Mouse (Mus musculus) embryonic fibroblast, embryonic 13.5 days (primary cell): ENCODE data around the gene E130114P18Rik. TPM values are rescaled to one million over a fixed set of nuclear protein-coding genes. Genes with fewer than 3 reads are reported as not detected.

Source experiments
- H3K27ac ChIP-seq: 2 replicates; pipeline ENCODE4 v1.5.1; 2012; ENCODE audit warnings: low read length, control low read depth, inconsistent platforms; ENCODE audit not compliant: insufficient read depth
- H3K4me1 ChIP-seq: 2 replicates; pipeline ENCODE4 v1.6.1; 2011; ENCODE audit warnings: low read length; ENCODE audit not compliant: control insufficient read depth, insufficient read depth
- H3K4me3 ChIP-seq: 2 replicates; pipeline ENCODE4 v1.5.1; 2011; ENCODE audit warnings: mild to moderate bottlenecking, control low read depth, low read length; ENCODE audit not compliant: insufficient read depth
- CTCF ChIP-seq: IDR thresholded peaks from 2 replicates; pipeline ENCODE4 v1.5.1; 2011; ENCODE audit warnings: mild to moderate bottlenecking, control low read depth, low read length, moderate library complexity, borderline replicate concordance; ENCODE audit not compliant: insufficient read depth
- POLR2A ChIP-seq: IDR thresholded peaks from 2 replicates; pipeline ENCODE4 v1.6.1; 2011; ENCODE audit warnings: low read depth, mild to moderate bottlenecking, control low read depth, low read length, moderate library complexity
- polyA plus RNA-seq: library from polyadenylated mRNA; stranded (reverse); fragments of >200 nt; gene quantifications from 2 replicates; pipeline ENCODE4 v1.2.4, GENCODE M21; 2011; ENCODE audit warnings: low read depth; ENCODE audit not compliant: missing spikeins, insufficient read length

Gene E130114P18Rik
- polyA plus RNA-seq, 1 experiment, result 0.77 TPM

DNA sequence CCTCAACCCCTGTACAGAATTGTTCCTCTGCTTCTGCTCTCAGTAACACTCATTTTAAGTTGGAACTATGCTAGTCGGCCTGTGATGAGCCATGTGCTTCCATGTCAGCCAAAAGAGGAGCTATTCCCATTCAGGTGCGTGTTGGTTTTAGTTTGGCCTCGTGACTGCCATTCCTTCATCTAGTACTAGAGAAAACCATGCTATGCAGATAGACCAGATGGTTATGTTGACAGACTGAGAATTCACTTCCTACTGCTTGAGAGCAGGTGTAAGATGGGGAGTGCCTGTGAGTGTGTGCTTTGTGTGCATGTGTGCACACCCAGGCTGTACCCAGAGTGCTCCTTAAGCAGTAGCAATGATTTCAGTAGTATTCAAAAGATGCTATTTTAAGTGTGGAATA is 9.6 kb upstream of the E130114P18Rik start:
- TF ChIP-seq POLR2A (no peak), CTCF (no peak)
- H3K27ac ChIP-seq, result no peak overlapping the region
- H3K4me1 ChIP-seq, result no peaks in the 10 kb centered on the region

DNA sequence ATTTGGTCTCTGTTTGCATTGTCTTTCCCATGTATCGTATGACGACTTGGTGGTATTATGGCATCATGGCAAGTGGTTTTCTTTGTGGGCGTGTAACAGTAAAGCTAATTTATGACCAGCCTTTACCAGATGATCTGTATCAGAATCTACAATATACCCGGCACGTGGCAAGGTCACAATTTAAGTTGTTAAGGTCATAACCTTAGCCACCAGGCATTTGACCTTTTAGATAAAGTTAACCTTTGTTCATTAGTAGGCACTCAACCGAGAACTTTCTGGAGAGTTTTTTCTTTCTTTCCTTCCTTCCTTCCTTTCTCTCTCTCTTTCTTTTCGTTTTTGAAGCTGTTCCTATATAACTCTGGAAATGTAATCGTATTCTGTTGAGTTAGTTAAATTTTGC is 8.7 kb upstream of the E130114P18Rik start:
- no peaks in the 10 kb centered on the region for H3K4me1 ChIP-seq
- TF ChIP-seq POLR2A (no peak), CTCF (no peak)
- no peak overlapping the region for H3K27ac ChIP-seq
- no peak overlapping the region for H3K4me3 ChIP-seq

More for the DNA sequence above, 9.6 kb upstream of the E130114P18Rik start:
- H3K4me3 ChIP-seq, result no peak overlapping the region

DNA sequence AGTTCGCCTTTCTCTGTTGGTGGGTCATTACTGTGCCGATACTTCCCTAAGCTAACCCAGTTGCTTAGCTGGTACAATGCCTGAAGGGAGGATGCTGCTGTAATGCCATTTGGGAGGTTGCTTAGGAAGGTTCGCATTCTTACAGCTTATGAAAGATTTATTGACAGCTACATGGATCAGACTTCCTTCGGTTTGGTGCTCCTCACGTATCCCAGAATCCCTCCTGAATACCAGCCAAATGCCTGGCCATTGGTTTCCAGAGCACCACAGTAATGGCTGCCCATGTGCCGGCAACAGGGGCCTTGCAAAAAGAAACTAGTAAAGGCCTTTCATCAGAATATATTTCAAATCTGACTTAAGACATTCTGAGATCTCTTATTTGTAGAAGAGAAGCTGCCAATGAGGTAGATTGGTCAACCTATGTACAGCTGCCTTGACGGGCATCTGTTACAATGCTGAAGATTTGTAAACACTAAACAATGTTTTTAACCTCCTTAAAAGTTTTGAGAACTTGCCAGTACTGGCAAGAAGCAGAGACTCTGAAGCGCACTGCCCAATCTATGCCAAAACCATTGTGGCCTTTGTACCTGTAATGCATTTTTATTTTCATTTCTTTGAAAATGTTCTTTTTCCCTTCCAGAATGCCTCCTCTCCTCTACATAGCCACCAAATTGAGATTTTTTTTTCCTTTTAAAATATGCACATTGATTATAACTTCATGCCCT is 7.8 kb upstream of the E130114P18Rik start:
- TF ChIP-seq POLR2A, result no peak
- no peak for TF ChIP-seq CTCF
- no peak overlapping the region for H3K4me3 ChIP-seq
- no peak overlapping the region for H3K27ac ChIP-seq
- H3K4me1 ChIP-seq, result no peaks in the 10 kb centered on the region

DNA sequence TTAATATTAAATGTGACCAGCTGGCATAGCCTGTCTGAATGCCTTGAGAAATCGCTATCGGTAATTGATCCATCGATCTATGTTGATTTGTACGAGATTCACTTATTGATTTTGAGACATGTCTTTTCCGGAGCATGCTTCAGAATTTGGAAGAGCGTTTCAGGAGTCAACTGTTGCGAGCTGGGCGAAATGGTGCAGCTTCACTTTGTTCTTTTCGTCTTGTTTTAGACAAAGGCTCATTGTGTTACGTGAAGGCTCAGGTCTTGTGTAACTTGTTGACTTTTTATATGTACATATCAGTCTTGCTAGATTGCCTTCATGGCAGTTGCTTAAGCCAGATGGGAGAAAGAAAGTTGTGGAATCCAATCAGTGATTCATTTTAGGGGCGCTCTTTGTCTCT is 6.4 kb upstream of the E130114P18Rik start:
- Histone ChIP-seq H3K4me1 (no peaks in the 10 kb centered on the region), H3K27ac (no peak overlapping the region), H3K4me3 (no peak overlapping the region)
- no peak for TF ChIP-seq POLR2A
- no peak for TF ChIP-seq CTCF

DNA sequence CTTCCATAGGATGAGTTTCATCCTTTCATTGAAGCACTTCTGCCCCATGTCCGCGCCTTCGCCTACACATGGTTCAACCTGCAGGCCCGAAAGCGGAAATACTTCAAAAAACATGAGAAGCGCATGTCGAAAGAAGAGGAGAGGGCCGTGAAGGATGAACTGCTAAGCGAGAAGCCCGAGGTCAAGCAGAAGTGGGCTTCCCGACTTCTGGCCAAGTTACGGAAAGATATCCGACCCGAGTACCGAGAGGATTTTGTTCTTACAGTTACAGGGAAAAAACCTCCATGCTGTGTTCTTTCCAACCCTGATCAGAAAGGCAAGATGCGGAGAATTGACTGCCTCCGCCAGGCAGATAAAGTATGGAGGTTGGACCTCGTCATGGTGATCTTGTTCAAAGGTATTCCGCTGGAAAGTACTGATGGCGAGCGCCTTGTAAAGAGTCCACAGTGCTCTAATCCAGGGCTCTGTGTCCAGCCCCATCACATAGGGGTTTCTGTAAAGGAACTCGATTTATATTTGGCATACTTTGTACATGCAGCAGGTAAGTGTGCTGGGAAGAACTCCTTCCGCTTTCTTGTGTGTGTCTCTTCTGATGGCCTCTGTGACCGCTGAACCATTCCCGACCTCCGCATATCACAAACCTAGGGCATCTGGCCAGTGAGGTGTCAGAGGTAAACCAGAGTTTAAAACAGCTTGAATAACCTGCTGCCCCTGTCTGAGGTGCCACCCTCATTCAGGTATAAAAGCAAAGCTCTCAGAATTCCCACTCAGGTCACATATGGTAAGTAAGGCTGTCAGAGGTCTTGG is 5.4 kb upstream of the E130114P18Rik start:
- TF ChIP-seq POLR2A (no peak), CTCF (no peak)
- no peak overlapping the region for H3K27ac ChIP-seq
- H3K4me1 ChIP-seq, result no peaks in the 10 kb centered on the region
- no peak overlapping the region for H3K4me3 ChIP-seq

DNA sequence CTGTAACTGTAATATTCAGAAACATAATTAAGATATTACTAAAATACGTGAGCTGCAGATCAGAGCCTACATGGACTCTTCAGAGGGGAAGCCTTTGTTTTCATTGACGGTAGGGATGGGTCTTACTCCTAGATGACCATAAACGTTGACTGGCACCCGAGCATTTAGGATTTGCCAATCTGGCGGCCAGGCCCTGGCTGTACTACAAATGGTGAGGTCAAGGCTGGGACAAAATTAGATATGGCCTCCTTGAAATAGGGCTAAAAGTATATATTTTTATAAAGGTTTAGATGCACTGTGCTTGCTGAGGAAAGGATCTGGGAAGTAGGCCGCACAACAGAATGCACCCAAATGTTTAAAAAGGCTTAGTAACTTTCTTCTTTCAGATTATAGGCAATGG is 4.6 kb upstream of the E130114P18Rik start:
- Histone ChIP-seq H3K4me1 (no peaks in the 10 kb centered on the region), H3K4me3 (no peak overlapping the region), H3K27ac (no peak overlapping the region)
- TF ChIP-seq CTCF, result no peak
- TF ChIP-seq POLR2A, result no peak

DNA sequence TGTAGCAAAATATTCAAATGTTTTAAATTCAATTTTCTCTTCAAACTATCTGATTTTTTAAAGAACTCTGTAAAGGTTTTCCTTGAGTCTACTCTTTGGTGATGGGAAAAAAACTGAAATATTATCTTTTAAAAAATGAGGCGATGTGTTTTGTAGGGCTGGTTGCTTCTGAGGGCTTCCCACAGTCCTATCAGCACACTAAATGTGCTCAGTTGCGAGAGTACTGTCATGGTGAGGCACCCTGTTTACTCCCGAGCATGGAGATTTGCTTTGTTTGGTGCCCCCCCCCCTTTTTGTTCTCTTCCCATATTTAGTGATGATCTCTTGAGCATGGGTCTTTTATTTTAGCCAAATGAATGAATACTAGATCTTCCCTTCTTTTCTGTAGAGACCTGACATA is 4.2 kb upstream of the E130114P18Rik start:
- H3K4me1 ChIP-seq, result no peaks in the 10 kb centered on the region
- TF ChIP-seq CTCF, result no peak
- H3K27ac ChIP-seq, result no peak overlapping the region
- no peak overlapping the region for H3K4me3 ChIP-seq

DNA sequence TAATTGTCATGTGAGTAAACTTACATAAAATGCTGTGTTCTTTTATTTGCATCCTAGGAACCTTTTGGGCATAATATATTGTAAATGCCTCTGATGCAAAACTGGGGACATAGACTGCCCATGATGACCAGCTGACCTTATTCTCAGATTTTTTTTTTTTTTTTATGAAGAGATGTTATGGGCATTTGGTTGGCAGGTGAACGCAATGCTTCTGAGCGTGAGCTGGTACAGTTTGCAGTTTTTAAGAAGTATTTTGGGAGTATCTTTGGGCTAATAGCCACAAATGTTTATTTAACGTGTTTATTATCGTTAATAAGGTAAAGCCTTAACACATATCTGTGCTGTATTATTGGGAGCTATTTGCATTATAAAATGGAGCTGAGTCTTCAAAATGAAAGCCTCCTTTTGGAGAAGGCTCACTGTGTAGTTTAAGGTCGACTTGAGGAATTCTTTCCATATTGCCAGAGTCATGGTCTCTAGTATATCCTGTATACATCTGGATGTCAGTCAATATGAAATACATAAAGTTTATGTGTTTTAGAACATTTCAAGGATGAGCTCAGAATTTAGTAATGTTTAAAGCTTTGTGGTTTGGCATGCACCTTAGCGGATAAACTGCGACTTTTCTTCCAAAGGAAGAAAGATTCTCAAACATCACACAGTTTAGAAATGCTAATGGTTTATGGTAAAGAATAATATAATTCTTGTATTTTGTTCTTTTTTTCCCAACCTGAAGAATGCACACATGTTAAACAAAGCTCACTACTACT is 3.0 kb upstream of the E130114P18Rik start:
- no peak for TF ChIP-seq CTCF
- no peak overlapping the region for H3K4me3 ChIP-seq
- H3K4me1 ChIP-seq, result no peaks in the 10 kb centered on the region
- H3K27ac ChIP-seq, result no peak overlapping the region

DNA sequence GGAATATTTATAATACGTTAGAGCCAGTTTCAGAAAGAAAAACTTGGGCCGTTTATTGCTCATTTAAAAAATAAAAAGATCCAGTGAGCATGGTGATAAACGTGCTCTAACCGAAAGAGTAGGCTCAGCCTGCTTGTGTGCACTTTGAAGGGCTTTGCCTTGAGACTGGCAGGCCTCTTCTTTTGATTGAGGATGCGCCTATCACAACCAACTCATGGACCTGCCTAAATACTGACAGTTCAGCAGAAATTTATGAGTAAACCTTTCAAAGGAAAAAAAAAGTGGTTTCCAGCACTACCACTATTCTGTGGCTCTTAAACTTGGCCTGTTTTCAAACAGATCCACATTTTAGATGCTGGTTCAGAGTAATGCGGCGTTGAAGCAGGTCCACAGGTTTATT is 2.1 kb upstream of the E130114P18Rik start:
- Histone ChIP-seq H3K27ac (no peak overlapping the region), H3K4me3 (peak overlapping the region; percentile 53; the same call in 1 of the 2 replicates), H3K4me1 (peaks cover 2% of the 10 kb centered on the region; the same call in 1 of the 2 replicates)
- TF ChIP-seq POLR2A, result no peak
- TF ChIP-seq CTCF, result no peak
